Mouse (Mus musculus): ENCODE measurements around the gene Gm21987. TPM values are rescaled to one million over a fixed set of nuclear protein-coding genes. Genes with fewer than 3 reads are reported as not detected.

The Gm21987 gene
- total and polyA plus RNA-seq, 3 experiments, result not detected

Other genes starting within 250 kb of the Gm21987 start
- not detected in 2 replicates for gene Nr1i2, start 52.2 kb upstream of the Gm21987 start, total RNA-seq (2012; rRNA removed)
- not detected for gene Nr1i2, start 52.2 kb upstream of the Gm21987 start, polyA plus RNA-seq (2012; ENCODE audit: insufficient read depth in 1 of 2, insufficient read length in 2 of 2, low read depth in 1 of 2, low replicate concordance in 2 of 2, missing spikeins in 1 of 2)
- 0.10 TPM in 1 of 2 replicates, not detected in the other for gene Maats1, start 4.9 kb upstream of the Gm21987 start, total RNA-seq (2012; rRNA removed)
- gene Maats1, start 4.9 kb upstream of the Gm21987 start, polyA plus RNA-seq (2012; ENCODE audit: insufficient read depth in 1 of 2, insufficient read length in 2 of 2, low read depth in 1 of 2, low replicate concordance in 2 of 2, missing spikeins in 1 of 2), result under 1 TPM in 1 of 2 experiments, not detected in 1; 0.03 TPM
- 293 and 295 TPM in 2 replicates for gene Cox17, start within 50 bp of the Gm21987 start, total RNA-seq (2012; rRNA removed)
- 100 to 1,000 TPM in 1 of 2 experiments, not detected in 1; 269 TPM for gene Cox17, start within 50 bp of the Gm21987 start, polyA plus RNA-seq (2012; ENCODE audit: insufficient read depth in 1 of 2, insufficient read length in 2 of 2, low read depth in 1 of 2, low replicate concordance in 2 of 2, missing spikeins in 1 of 2)
- gene Popdc2, start 15.2 kb downstream of the Gm21987 start, total RNA-seq (2012; rRNA removed), result 15.2 and 17.5 TPM in 2 replicates
- 10 to 100 TPM in 1 of 2 experiments, not detected in 1; 45.4 TPM for gene Popdc2, start 15.2 kb downstream of the Gm21987 start, polyA plus RNA-seq (2012; ENCODE audit: insufficient read depth in 1 of 2, insufficient read length in 2 of 2, low read depth in 1 of 2, low replicate concordance in 2 of 2, missing spikeins in 1 of 2)
- gene Pla1a, start 86.1 kb downstream of the Gm21987 start, total RNA-seq (2012; rRNA removed), result not detected in 2 replicates
- under 1 TPM in 1 of 2 experiments, not detected in 1; 0.04 TPM for gene Pla1a, start 86.1 kb downstream of the Gm21987 start, polyA plus RNA-seq (2012; ENCODE audit: insufficient read depth in 1 of 2, insufficient read length in 2 of 2, low read depth in 1 of 2, low replicate concordance in 2 of 2, missing spikeins in 1 of 2)
- 20.1 and 24.8 TPM in 2 replicates for gene Adprh, start 105.7 kb downstream of the Gm21987 start, total RNA-seq (2012; rRNA removed)
- 10 to 100 TPM in 1 of 2 experiments, not detected in 1; 86.7 TPM for gene Adprh, start 105.7 kb downstream of the Gm21987 start, polyA plus RNA-seq (2012; ENCODE audit: insufficient read depth in 1 of 2, insufficient read length in 2 of 2, low read depth in 1 of 2, low replicate concordance in 2 of 2, missing spikeins in 1 of 2)
- gene Cd80, start 108.5 kb downstream of the Gm21987 start, total RNA-seq (2012; rRNA removed), result 0.04 and 0.07 TPM in 2 replicates
- gene Cd80, start 108.5 kb downstream of the Gm21987 start, polyA plus RNA-seq (2012; ENCODE audit: insufficient read depth in 1 of 2, insufficient read length in 2 of 2, low read depth in 1 of 2, low replicate concordance in 2 of 2, missing spikeins in 1 of 2), result under 1 TPM in 1 of 2 experiments, not detected in 1; 0.38 TPM
- gene Timmdc1, start 175.6 kb downstream of the Gm21987 start, total RNA-seq (2012; rRNA removed), result 36.4 and 38.0 TPM in 2 replicates
- 10 to 100 TPM in 1 of 2 experiments, not detected in 1; 40.4 TPM for gene Timmdc1, start 175.6 kb downstream of the Gm21987 start, polyA plus RNA-seq (2012; ENCODE audit: insufficient read depth in 1 of 2, insufficient read length in 2 of 2, low read depth in 1 of 2, low replicate concordance in 2 of 2, missing spikeins in 1 of 2)
- 17.7 and 17.9 TPM in 2 replicates for gene Poglut1, start 203.2 kb downstream of the Gm21987 start, total RNA-seq (2012; rRNA removed)
- 10 to 100 TPM in 1 of 2 experiments, not detected in 1; 28.6 TPM for gene Poglut1, start 203.2 kb downstream of the Gm21987 start, polyA plus RNA-seq (2012; ENCODE audit: insufficient read depth in 1 of 2, insufficient read length in 2 of 2, low read depth in 1 of 2, low replicate concordance in 2 of 2, missing spikeins in 1 of 2)
- 34.2 and 38.1 TPM in 2 replicates for gene Tmem39a, start 211.7 kb downstream of the Gm21987 start, total RNA-seq (2012; rRNA removed)
- 100 to 1,000 TPM; 116 to 352 TPM for gene Tmem39a, start 211.7 kb downstream of the Gm21987 start, polyA plus RNA-seq (2012; ENCODE audit: insufficient read depth in 1 of 2, insufficient read length in 2 of 2, low read depth in 1 of 2, low replicate concordance in 2 of 2, missing spikeins in 1 of 2)

Data from MEL (cell line).